Mouse (Mus musculus) limb, embryonic 15.5 days (tissue): ENCODE results near the gene Prr5. TPM values are rescaled to one million over a fixed set of nuclear protein-coding genes. Genes with fewer than 3 reads are reported as not detected.

Experiments used
- ATAC-seq: fragments of 200-750 bp; cut with Nextera tagmentation; 2 replicates; pipeline ENCODE4 v1.8.0; 2017; ENCODE audit warnings: low read depth, moderate TSS enrichment; ENCODE audit not compliant: insufficient number of reproducible peaks, low FRiP score, low TSS enrichment
- H3K27ac ChIP-seq: fragments of 300-500 bp; sonication (generic); 2 replicates; pipeline ENCODE4 v1.5.1; 2015; ENCODE audit warnings: moderate library complexity, mild to moderate bottlenecking, inconsistent platforms
- H3K27me3 ChIP-seq: fragments of 300-500 bp; sonication (generic); 2 replicates; pipeline ENCODE4 v1.6.1; 2015; ENCODE audit warnings: inconsistent platforms
- H3K36me3 ChIP-seq: fragments of 300-500 bp; sonication (generic); 2 replicates; pipeline ENCODE4 v1.6.1; 2015; ENCODE audit warnings: inconsistent platforms
- H3K4me1 ChIP-seq: fragments of 300-500 bp; sonication (generic); 2 replicates; pipeline ENCODE4 v1.6.1; 2015; ENCODE audit warnings: inconsistent platforms
- H3K4me2 ChIP-seq: fragments of 300-500 bp; sonication (generic); 2 replicates; pipeline ENCODE4 v1.6.1; 2015; ENCODE audit warnings: mild to moderate bottlenecking, inconsistent platforms
- H3K4me3 ChIP-seq: fragments of 300-500 bp; sonication (generic); 2 replicates; pipeline ENCODE4 v1.5.1; 2015; ENCODE audit warnings: mild to moderate bottlenecking, inconsistent platforms
- H3K9ac ChIP-seq: fragments of 300-500 bp; sonication (generic); 2 replicates; pipeline ENCODE4 v1.6.1; 2015; ENCODE audit warnings: inconsistent platforms
- H3K9me3 ChIP-seq: fragments of 300-500 bp; sonication (generic); 2 replicates; pipeline ENCODE4 v1.6.1; 2016; ENCODE audit warnings: inconsistent platforms
- WGBS: fragments of 180-500 bp; shearing (Covaris S2); methylation state at CpG from one replicate; pipeline ENCODE4 v1.1.7; 2015; 5-methylcytosine and 5-hydroxymethylcytosine counted together
- polyA plus RNA-seq: library from polyadenylated mRNA; unstranded; fragments of >200 nt; fragmentation: Nextera tagmentation; extraction: Ambion mirVana; gene quantifications from 2 replicates; pipeline ENCODE4 v1.2.1, GENCODE M21; 2015

Gene Prr5
- polyA plus RNA-seq, 1 experiment from 2014 or later, result 36.3 TPM

- H3K4me2 ChIP-seq, result no peak overlapping the region
- H3K9me3 ChIP-seq, result no peaks in the 10 kb centered on the region
- H3K27me3 ChIP-seq, result no peaks in the 10 kb centered on the region
- WGBS, result 54% methylated on average over 9 of the region's 9 CpGs
- H3K4me3 ChIP-seq, result no peak overlapping the region
- no peaks in the 10 kb centered on the region for H3K36me3 ChIP-seq
- no peak for ATAC-seq
- no peak overlapping the region for H3K27ac ChIP-seq
- H3K9ac ChIP-seq, result no peak overlapping the region
- 0 out of 2 replicates have a peak, but pooled peaks cover 4% of the 10 kb centered on the region for H3K4me1 ChIP-seq
Observed at GRCm38 (mm10) chr15:84671401-84672307, 2.2 kb downstream of the Prr5 start.

GRCm38 (mm10) chr15:84672308-84672615, 2.8 kb downstream of the Prr5 start:
- WGBS, result 78% methylated on average over 4 of the region's 4 CpGs
- no peak for ATAC-seq
- H3K4me2 ChIP-seq, result no peak overlapping the region
- H3K27ac ChIP-seq, result no peak overlapping the region
- H3K4me3 ChIP-seq, result no peak overlapping the region
- H3K36me3 ChIP-seq, result no peaks in the 10 kb centered on the region
- no peak overlapping the region for H3K9ac ChIP-seq
- H3K27me3 ChIP-seq, result no peaks in the 10 kb centered on the region
- no peaks in the 10 kb centered on the region for H3K9me3 ChIP-seq
- H3K4me1 ChIP-seq, result 0 out of 2 replicates have a peak, but pooled peaks cover 4% of the 10 kb centered on the region

GRCm38 (mm10) chr15:84672616-84673015, 3.2 kb downstream of the Prr5 start:
- no peaks in the 10 kb centered on the region for H3K27me3 ChIP-seq
- 0 out of 2 replicates have a peak, but pooled peaks cover 4% of the 10 kb centered on the region for H3K4me1 ChIP-seq
- no peak overlapping the region for H3K4me2 ChIP-seq
- 70% methylated on average over 3 of the region's 3 CpGs for WGBS
- no peaks in the 10 kb centered on the region for H3K9me3 ChIP-seq
- H3K4me3 ChIP-seq, result no peak overlapping the region
- H3K36me3 ChIP-seq, result no peaks in the 10 kb centered on the region
- no peak overlapping the region for H3K27ac ChIP-seq
- H3K9ac ChIP-seq, result no peak overlapping the region
- no peak for ATAC-seq

- H3K9me3 ChIP-seq, result no peaks in the 10 kb centered on the region
- H3K9ac ChIP-seq, result no peak overlapping the region
- WGBS, result 82% methylated on average over 11 of the region's 11 CpGs
- no peak overlapping the region for H3K4me2 ChIP-seq
- no peaks in the 10 kb centered on the region for H3K36me3 ChIP-seq
- H3K27ac ChIP-seq, result no peak overlapping the region
- no peak for ATAC-seq
- no peaks in the 10 kb centered on the region for H3K27me3 ChIP-seq
- H3K4me3 ChIP-seq, result no peak overlapping the region
- H3K4me1 ChIP-seq, result 0 out of 2 replicates have a peak, but pooled peaks cover 9% of the 10 kb centered on the region
Observed at GRCm38 (mm10) chr15:84674329-84675067, 5.1 kb downstream of the Prr5 start.

GRCm38 (mm10) chr15:84675317-84675716, 5.9 kb downstream of the Prr5 start:
- Histone ChIP-seq H3K4me3 (no peak overlapping the region), H3K9me3 (no peaks in the 10 kb centered on the region), H3K36me3 (no peaks in the 10 kb centered on the region), H3K4me2 (no peak overlapping the region), H3K9ac (no peak overlapping the region), H3K27me3 (no peaks in the 10 kb centered on the region), H3K27ac (no peak overlapping the region), H3K4me1 (peaks cover 10% of the 10 kb centered on the region)
- WGBS, result 73% methylated on average over 8 of the region's 8 CpGs
- ATAC-seq, result no peak

GRCm38 (mm10) chr15:84677943-84678342, 8.5 kb downstream of the Prr5 start:
- Histone ChIP-seq H3K27ac (no peak overlapping the region), H3K4me3 (no peak overlapping the region), H3K27me3 (no peaks in the 10 kb centered on the region), H3K4me2 (no peak overlapping the region), H3K4me1 (peaks cover 33% of the 10 kb centered on the region), H3K9me3 (no peaks in the 10 kb centered on the region), H3K36me3 (no peaks in the 10 kb centered on the region), H3K9ac (no peak overlapping the region)
- 52% methylated on average over 11 of the region's 11 CpGs for WGBS
- no peak for ATAC-seq

- no peaks in the 10 kb centered on the region for H3K27me3 ChIP-seq
- no peak overlapping the region for H3K27ac ChIP-seq
- no peak overlapping the region for H3K9ac ChIP-seq
- no peaks in the 10 kb centered on the region for H3K36me3 ChIP-seq
- H3K9me3 ChIP-seq, result no peaks in the 10 kb centered on the region
- no peak overlapping the region for H3K4me2 ChIP-seq
- no peak overlapping the region for H3K4me3 ChIP-seq
- 97% methylated on average over 4 of the region's 4 CpGs for WGBS
- ATAC-seq, result no peak
- H3K4me1 ChIP-seq, result peaks cover 42% of the 10 kb centered on the region
Observed at GRCm38 (mm10) chr15:84679090-84679489, 9.7 kb downstream of the Prr5 start.

GRCm38 (mm10) chr15:84679794-84680193, 10.4 kb downstream of the Prr5 start:
- no peak for ATAC-seq
- H3K4me2 ChIP-seq, result no peak overlapping the region
- H3K4me3 ChIP-seq, result no peak overlapping the region
- 74% methylated on average over 3 of the region's 3 CpGs for WGBS
- H3K9me3 ChIP-seq, result no peaks in the 10 kb centered on the region
- H3K9ac ChIP-seq, result no peak overlapping the region
- no peak overlapping the region for H3K27ac ChIP-seq
- no peaks in the 10 kb centered on the region for H3K27me3 ChIP-seq
- H3K36me3 ChIP-seq, result no peaks in the 10 kb centered on the region
- peaks cover 49% of the 10 kb centered on the region for H3K4me1 ChIP-seq

GRCm38 (mm10) chr15:84680545-84681454, 11.4 kb downstream of the Prr5 start:
- H3K36me3 ChIP-seq, result no peaks in the 10 kb centered on the region
- WGBS, result under 1% methylated on average over 71 of the region's 77 CpGs
- no peaks in the 10 kb centered on the region for H3K9me3 ChIP-seq
- peak overlapping the region; percentile 85 for H3K27ac ChIP-seq
- peak overlapping the region; percentile 79 for H3K9ac ChIP-seq
- peak; percentile 53 for ATAC-seq
- peaks cover 53% of the 10 kb centered on the region for H3K4me1 ChIP-seq
- H3K4me3 ChIP-seq, result peak overlapping the region; percentile 81
- H3K27me3 ChIP-seq, result no peaks in the 10 kb centered on the region
- peak overlapping the region; percentile 88 for H3K4me2 ChIP-seq

- Histone ChIP-seq H3K27me3 (no peaks in the 10 kb centered on the region), H3K4me3 (peak overlapping the region; percentile 81), H3K4me1 (peaks cover 60% of the 10 kb centered on the region), H3K9ac (peak overlapping the region; percentile 79), H3K36me3 (no peaks in the 10 kb centered on the region; the same call in 1 of the 2 replicates), H3K27ac (peak overlapping the region; percentile 85), H3K4me2 (peak overlapping the region; percentile 88), H3K9me3 (no peaks in the 10 kb centered on the region)
- WGBS, result 2% methylated on average over 31 of the region's 31 CpGs
- ATAC-seq, result peak; percentile 63
Observed at GRCm38 (mm10) chr15:84681455-84682193, 12.2 kb downstream of the Prr5 start.

- no peaks in the 10 kb centered on the region for H3K9me3 ChIP-seq
- WGBS, result 68% methylated on average over 3 of the region's 3 CpGs
- ATAC-seq, result no peak
- peak overlapping the region; percentile 85 for H3K27ac ChIP-seq
- H3K4me2 ChIP-seq, result peak overlapping the region; percentile 88
- H3K4me3 ChIP-seq, result peak overlapping the region; percentile 81
- H3K27me3 ChIP-seq, result no peaks in the 10 kb centered on the region
- H3K4me1 ChIP-seq, result peaks cover 60% of the 10 kb centered on the region
- H3K36me3 ChIP-seq, result peaks cover under 1% of the 10 kb centered on the region
- peak overlapping the region; percentile 79; the same call in 1 of the 2 replicates for H3K9ac ChIP-seq
Observed at GRCm38 (mm10) chr15:84682206-84682605, 12.8 kb downstream of the Prr5 start.
